Mouse (Mus musculus): ENCODE data around the gene Dynlrb1.

The Dynlrb1 gene

GRCm38 (mm10) chr2:155280116-155280515, 43.8 kb downstream of the Dynlrb1 start:
- DNase-seq (ENCODE audit: low read depth, low spot score) = no peak

- DNase-seq (ENCODE audit: low read depth, low spot score) = no peak
Measured at GRCm38 (mm10) chr2:155283793-155284192, 47.5 kb downstream of the Dynlrb1 start.

- DNase-seq (ENCODE audit: low read depth, low spot score) = no peak
Measured at GRCm38 (mm10) chr2:155284647-155285046, 48.3 kb downstream of the Dynlrb1 start.

GRCm38 (mm10) chr2:155285744-155286143, 49.4 kb downstream of the Dynlrb1 start:
- no peak for DNase-seq (ENCODE audit: low read depth, low spot score)

GRCm38 (mm10) chr2:155287456-155288250, 51.3 kb downstream of the Dynlrb1 start:
- DNase-seq (ENCODE audit: low read depth, low spot score) = no peak

- DNase-seq (ENCODE audit: low read depth, low spot score) = no peak
Measured at GRCm38 (mm10) chr2:155290066-155290465, 53.7 kb downstream of the Dynlrb1 start.

- no peak for DNase-seq (ENCODE audit: low read depth, low spot score)
Measured at GRCm38 (mm10) chr2:155293382-155293781, 57.0 kb downstream of the Dynlrb1 start.

GRCm38 (mm10) chr2:155293946-155294345, 57.6 kb downstream of the Dynlrb1 start:
- DNase-seq (ENCODE audit: low read depth, low spot score) = no peak

GRCm38 (mm10) chr2:155295453-155295852, 59.1 kb downstream of the Dynlrb1 start:
- no peak for DNase-seq (ENCODE audit: low read depth, low spot score)

GRCm38 (mm10) chr2:155299563-155299962, 63.2 kb downstream of the Dynlrb1 start:
- no peak for DNase-seq (ENCODE audit: low read depth, low spot score)
